12 mouse cellular contexts compared by ENCODE assay signal in the genomic region with DNA sequence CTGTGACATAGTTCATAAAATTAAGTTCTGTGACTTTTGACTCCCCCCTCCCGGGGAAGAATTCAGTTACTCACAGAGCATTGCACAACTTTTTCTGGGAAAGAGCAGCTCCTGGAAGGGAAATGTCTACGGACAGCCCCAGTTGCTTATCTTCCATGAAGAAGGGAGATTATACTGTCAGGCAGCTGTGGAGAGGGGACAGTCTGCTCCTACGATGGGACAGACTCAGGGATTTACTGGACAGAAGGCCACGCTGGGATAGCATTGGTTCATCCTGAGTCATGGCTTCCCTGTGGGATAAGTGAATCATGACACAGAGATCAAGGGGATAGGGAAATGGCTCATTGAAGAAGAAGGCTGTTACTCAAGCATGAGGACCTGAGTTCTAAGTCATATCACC.
DNase-seq lines count a peak whose midpoint lies in the region; ATAC-seq and TF ChIP-seq lines count a peak whose summit lies in the region.
"Had no signal": no experiment of that assay in that cellular context is flagged by ENCODE, and none has a peak within 500 bp of the region (broad histone marks: within the 10 kb centered on the region; RNA-seq: fewer than 3 reads in every experiment).

No protein-coding gene starts in this region.

- no peaks in the 10 kb centered on the region for H3K36me3 ChIP-seq in kidney, postnatal 0 days (ENCODE audit: insufficient read depth, low read length)
- H3K36me3 ChIP-seq in heart, embryonic 16.5 days (ENCODE audit: control insufficient read depth, insufficient read depth), result no peaks in the 10 kb centered on the region
- H3K36me3 ChIP-seq: limb, embryonic 12.5 days; midbrain, embryonic 15.5 days had no signal

- ATAC-seq in kidney, postnatal 0 days (replicated peaks; ENCODE audit: low FRiP score, low read depth), result no peak
- no peak for ATAC-seq in heart, embryonic 16.5 days (replicated peaks; ENCODE audit: extremely low read depth, insufficient read depth, low FRiP score)
- ATAC-seq: forebrain, embryonic 16.5 days; midbrain, embryonic 15.5 days had no signal

- TF ChIP-seq CTCF in kidney, postnatal 0 days (IDR thresholded peaks at IDR 0.05; ENCODE audit: low read depth), result no peak

- peaks cover 9% of the 10 kb centered on the region; the same call in 1 of the 2 replicates for H3K4me1 ChIP-seq in kidney, postnatal 0 days (replicated peaks; ENCODE audit: insufficient read depth, low read length)
- peaks cover 28% of the 10 kb centered on the region for H3K4me1 ChIP-seq in heart, embryonic 16.5 days (ENCODE audit: control insufficient read depth, insufficient read depth, low read length)
- H3K4me1 ChIP-seq: midbrain, embryonic 15.5 days had no signal

- no peak overlapping the region for H3K9ac ChIP-seq in kidney, postnatal 0 days (ENCODE audit: low read depth, low read length)
- no peak overlapping the region for H3K9ac ChIP-seq in heart, embryonic 16.5 days (ENCODE audit: low read length)
- H3K9ac ChIP-seq: limb, embryonic 12.5 days; midbrain, embryonic 15.5 days had no signal

- H3K27ac ChIP-seq in kidney, postnatal 0 days, result no peak overlapping the region
- H3K27ac ChIP-seq in heart, embryonic 16.5 days (ENCODE audit: low read length), result peak overlapping the region; percentile 16; the same call in 1 of the 2 replicates
- H3K27ac ChIP-seq: limb, embryonic 12.5 days; midbrain, embryonic 15.5 days had no signal

- no peak overlapping the region for H3K4me3 ChIP-seq in kidney, postnatal 0 days (replicated peaks; ENCODE audit: low read depth, low read length)
- H3K4me3 ChIP-seq in heart, embryonic 16.5 days (ENCODE audit: low read length), result no peak overlapping the region
- H3K4me3 ChIP-seq: limb, embryonic 12.5 days; midbrain, embryonic 15.5 days had no signal

- WGBS in kidney, postnatal 0 days, result 67% methylated on average over 4 of the region's 4 CpGs
- 41% methylated on average over 4 of the region's 4 CpGs for WGBS in heart, embryonic 16.5 days

- H3K9me3 ChIP-seq in kidney, postnatal 0 days (replicated peaks; ENCODE audit: low read length), result no peaks in the 10 kb centered on the region
- H3K9me3 ChIP-seq in heart, embryonic 16.5 days (replicated peaks; ENCODE audit: control insufficient read depth, low read length), result no peaks in the 10 kb centered on the region
- H3K9me3 ChIP-seq: limb, embryonic 12.5 days; midbrain, embryonic 15.5 days had no signal

- peak; percentile 46 for DNase-seq in kidney, postnatal 0 days (ENCODE audit: low spot score)
- no peak for DNase-seq in kidney, adult 11 months
- DNase-seq in Muller cell, postnatal 12 days (ENCODE audit: inconsistent ontology term), result peak; percentile 60
- DNase-seq in adrenal gland, postnatal 36 days, result peak; percentile 49 to 52
- DNase-seq in ovary, postnatal 36 days (ENCODE audit: low spot score), result no peak
- no peak for DNase-seq in layer of hippocampus, adult 9-10 months (ENCODE audit: low spot score)
- DNase-seq: gastrocnemius, postnatal 36 days; lung, adult 18-20 months had no signal

- no peak overlapping the region for H3K4me2 ChIP-seq in kidney, postnatal 0 days (ENCODE audit: low read length)
- H3K4me2 ChIP-seq in heart, embryonic 16.5 days (ENCODE audit: low read depth, low read length), result no peak overlapping the region
- H3K4me2 ChIP-seq: limb, embryonic 12.5 days; midbrain, embryonic 15.5 days had no signal

- H3K27me3 ChIP-seq in kidney, postnatal 0 days (ENCODE audit: insufficient read depth, low read length), result no peaks in the 10 kb centered on the region
- H3K27me3 ChIP-seq in heart, embryonic 16.5 days (ENCODE audit: control insufficient read depth, insufficient read depth, low read length), result no peaks in the 10 kb centered on the region
- H3K27me3 ChIP-seq: limb, embryonic 12.5 days; midbrain, embryonic 15.5 days had no signal

Comparison
In these comparisons a context has a peak if more than half of its experiments do, and no peak if none do; other contexts are left out.
1. DNase-seq: peak in kidney, postnatal 0 days (single experiment), Muller cell, postnatal 12 days (single experiment) and adrenal gland, postnatal 36 days (2 of 2); none in kidney, adult 11 months (single experiment), ovary, postnatal 36 days (single experiment) and layer of hippocampus, adult 9-10 months (single experiment).